Mouse (Mus musculus) bone marrow, adult 2 months (tissue): ENCODE measurements at regions not wholly inside any gene's neighbourhood (a gene's known extent, or its start where the extent isn't known, plus 50 kb on each side); places are given as distances from the start of the nearest gene placed in this dataset.

ENCODE experiments used
- CTCF ChIP-seq: fragments of 200-500 bp; IDR thresholded peaks from 2 replicates; pipeline ENCODE4 v1.5.1; 2011; ENCODE audit warnings: low read length, control low read depth; ENCODE audit not compliant: control insufficient read depth, insufficient read depth
- POLR2A ChIP-seq: fragments of 200-500 bp; IDR thresholded peaks from 2 replicates; pipeline ENCODE4 v1.6.1; 2011; ENCODE audit warnings: low read depth, mild to moderate bottlenecking, control low read depth, low read length, borderline replicate concordance; ENCODE audit not compliant: control insufficient read depth

- TF ChIP-seq POLR2A (no peak), CTCF (no peak)
Measured at GRCm38 (mm10) chr4:34386338-34386967, 164.3 kb upstream of the Akirin2 start.
